Mouse (Mus musculus) layer of hippocampus, adult 2 months (tissue): ENCODE data around the gene Slc15a5. TPM values are rescaled to one million over a fixed set of nuclear protein-coding genes. Genes with fewer than 3 reads are reported as not detected.
A peak's percentile ranks its signal among the peaks of the same experiment; 100 is the strongest.

Source experiments
- DNase-seq, 2 experiments: peaks; one replicate each; pipeline ENCODE4 v3.0.0; 2022; ENCODE audit warnings: low spot score in 2 of 2
- H3K27ac ChIP-seq: fragments of 200-600 bp; 2 replicates; pipeline ENCODE4 v1.8.1; 2022
- H3K4me3 ChIP-seq: fragments of 200-600 bp; 2 replicates; pipeline ENCODE4 v1.8.1; 2022; ENCODE audit warnings: mild to moderate bottlenecking
- CTCF ChIP-seq: fragments of 200-600 bp; conservative IDR thresholded peaks from 2 replicates; pipeline ENCODE4 v1.8.1; 2022; ENCODE audit warnings: antibody characterized with exemption, mild to moderate bottlenecking, moderate library complexity
- total RNA-seq, 2 experiments: library from RNA; stranded (reverse); gene quantifications; 2 replicates each; pipeline ENCODE4 v1.2.3; 2021

Slc15a5 gene
- total RNA-seq, 2 experiments from 2014 or later, result not detected

DNA sequence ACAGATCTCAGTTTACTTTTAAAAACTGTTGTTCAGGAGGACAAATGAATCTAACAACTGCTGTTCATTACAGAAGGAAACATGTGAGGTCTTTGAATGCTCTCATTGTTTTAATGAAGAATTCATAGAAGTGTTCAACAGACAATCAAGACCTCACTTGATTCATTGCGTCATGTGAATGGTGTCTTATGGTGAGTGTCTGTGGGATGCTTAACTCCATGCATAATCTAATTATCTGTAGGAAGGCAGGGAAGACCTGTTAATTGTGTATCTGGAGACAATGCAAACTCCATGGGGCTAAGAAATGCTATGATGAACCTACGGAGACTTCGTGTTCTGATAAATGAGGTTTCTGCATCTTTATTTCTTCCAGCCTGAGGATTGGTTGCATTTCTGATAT lies 103.7 kb downstream of the Slc15a5 start:
- TF ChIP-seq CTCF, result no peak
- DNase-seq, result no peak
- Histone ChIP-seq H3K4me3 (no peak overlapping the region), H3K27ac (no peak overlapping the region)

DNA sequence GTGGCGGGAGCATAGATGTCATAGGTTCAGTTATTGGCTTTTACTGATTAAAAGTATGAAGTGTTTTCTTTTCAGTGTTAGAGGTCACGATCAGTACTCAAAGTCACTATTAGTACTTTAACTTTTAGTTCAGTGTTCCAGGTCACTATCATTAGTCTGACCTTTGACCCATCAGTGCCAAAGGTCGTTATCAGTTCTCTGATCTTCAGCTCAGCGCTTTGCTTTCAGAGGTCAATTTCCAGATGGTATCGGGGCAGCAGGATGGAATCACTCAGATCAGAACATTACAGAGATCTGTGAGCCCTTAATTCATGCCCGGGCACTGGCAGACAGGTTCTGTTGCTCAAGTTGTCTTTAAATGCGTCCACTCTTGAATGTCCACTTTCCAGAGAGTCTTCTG lies 116.0 kb downstream of the Slc15a5 start:
- no peak for TF ChIP-seq CTCF
- no peak overlapping the region for H3K27ac ChIP-seq
- no peak overlapping the region for H3K4me3 ChIP-seq
- DNase-seq, result no peak

DNA sequence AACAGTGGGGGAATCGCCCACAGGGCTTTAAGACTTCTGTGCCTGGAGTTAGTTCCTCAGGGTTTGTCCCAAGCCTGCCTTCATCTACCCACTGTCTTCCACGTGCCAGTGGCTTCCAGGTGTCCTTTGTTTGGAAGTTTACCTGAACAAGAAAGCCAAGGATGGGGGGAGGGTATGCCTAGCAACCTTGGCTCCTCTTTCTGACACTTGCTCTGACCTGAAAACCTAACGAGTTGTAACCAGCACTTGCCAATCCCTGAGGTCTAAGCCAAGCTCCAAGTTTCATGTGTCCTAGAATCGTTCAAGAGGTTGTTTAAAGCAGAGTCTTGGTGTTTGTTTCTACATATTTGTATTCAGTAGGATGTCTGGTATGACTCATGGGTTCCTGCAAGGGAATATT lies 116.9 kb downstream of the Slc15a5 start:
- Histone ChIP-seq H3K4me3 (no peak overlapping the region), H3K27ac (no peak overlapping the region)
- DNase-seq, result no peak
- TF ChIP-seq CTCF, result no peak

DNA sequence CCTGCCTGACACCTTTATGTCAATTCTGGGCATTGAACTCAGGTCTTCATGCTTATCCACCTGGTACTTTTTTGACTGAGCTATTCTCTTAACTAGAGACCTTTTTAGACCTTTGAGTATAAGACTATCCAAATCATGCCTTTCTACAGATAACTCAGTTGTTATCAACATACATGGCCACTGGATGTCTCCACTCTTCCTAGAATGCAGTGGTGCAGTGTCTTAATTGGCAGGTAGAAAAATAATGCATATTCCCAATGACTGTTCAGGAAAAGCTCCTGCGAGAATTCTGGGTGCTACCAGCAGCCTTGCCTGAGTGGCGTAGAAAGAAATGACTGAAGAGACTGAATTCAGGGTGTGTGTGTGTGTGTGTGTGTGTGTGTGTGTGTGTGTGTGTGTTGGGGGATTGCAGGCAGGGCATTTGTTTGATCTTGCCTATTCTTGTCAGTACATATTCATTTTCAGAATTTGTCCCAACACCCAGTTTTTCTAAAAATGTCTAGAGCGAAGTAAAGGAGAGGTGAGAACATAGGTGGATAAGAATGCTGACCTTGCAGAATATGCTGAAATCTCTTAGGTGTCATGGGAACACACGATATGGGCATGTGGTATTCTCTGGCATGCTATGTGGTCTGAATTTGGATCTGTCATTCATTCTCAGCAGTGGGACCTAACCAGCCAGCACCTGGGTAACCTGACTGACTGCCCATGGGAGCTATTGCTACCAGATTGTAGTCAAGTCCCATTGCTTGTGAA lies 119.5 kb downstream of the Slc15a5 start:
- peak; percentile 68 for TF ChIP-seq CTCF
- H3K27ac ChIP-seq, result no peak overlapping the region
- no peak overlapping the region for H3K4me3 ChIP-seq
- no peak for DNase-seq

DNA sequence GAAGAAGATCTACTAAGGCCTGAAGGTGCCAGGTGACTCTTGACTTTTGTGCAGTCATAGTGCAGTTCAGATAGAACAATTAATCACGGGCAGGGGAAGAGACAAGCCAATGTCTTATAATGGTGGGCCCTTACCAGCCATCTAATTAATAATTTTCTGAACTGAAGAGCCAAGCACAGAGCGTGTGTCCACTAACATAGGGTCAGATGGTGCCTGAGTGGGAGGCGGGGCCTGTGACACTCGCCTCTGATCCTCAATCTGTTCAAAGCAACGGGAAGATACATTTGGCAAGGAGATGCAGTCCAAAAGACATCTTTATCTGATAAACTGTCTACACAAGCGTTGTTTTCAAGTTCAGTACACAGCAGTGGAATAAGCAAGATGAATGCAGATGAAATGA lies 122.1 kb downstream of the Slc15a5 start:
- no peak overlapping the region for H3K4me3 ChIP-seq
- no peak for TF ChIP-seq CTCF
- no peak for DNase-seq
- no peak overlapping the region for H3K27ac ChIP-seq

DNA sequence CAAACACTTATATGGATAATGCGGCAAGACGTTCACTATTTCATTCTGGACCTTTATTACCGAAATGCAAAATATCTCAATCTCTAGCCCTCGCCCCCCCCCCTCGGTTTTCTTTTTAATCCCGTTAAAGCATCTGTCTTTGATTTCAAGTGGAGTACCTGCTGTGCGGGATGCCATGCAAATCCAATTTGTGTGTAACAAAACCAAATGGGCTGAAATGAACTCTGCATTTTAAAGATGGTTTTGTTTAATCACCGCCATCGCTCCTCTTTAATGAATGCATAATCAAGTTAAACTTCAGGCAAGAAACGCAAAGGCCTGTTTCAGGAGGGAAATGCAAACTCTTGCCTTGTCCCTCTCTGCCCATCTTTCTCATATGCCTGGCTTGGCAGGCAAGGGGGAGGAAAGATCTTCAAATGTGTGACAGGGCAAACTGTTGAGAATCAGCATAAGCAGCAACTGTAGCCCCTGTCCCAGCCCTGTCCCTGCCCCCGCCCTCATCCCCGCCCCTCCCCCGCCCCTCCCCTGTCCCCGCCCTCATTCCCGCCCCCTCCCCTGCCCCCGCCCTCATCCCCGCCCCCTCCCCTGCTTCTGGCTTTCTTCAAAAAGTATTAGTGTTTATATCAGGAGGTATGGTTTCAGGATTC lies 122.8 kb downstream of the Slc15a5 start:
- no peak for TF ChIP-seq CTCF
- Histone ChIP-seq H3K27ac (no peak overlapping the region), H3K4me3 (no peak overlapping the region)
- DNase-seq, result no peak

DNA sequence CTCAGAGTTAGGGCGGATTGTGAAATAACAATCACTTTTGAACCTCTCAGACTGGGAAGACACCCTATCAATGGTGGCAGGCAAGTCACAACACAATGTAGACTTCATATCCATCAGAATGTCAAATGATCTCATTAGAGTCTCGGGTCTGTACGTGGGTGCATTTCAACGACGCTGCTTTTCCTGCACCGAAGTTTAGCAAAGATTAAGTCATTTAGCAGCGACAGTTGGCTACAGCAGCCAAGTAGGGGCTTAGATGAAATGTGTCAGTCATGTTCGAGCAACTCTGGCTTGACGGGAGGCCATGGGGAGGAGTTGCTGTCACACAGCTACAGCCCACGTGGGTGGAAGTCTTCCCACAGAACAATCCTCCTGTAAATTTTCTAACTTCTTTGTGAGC lies 133.2 kb downstream of the Slc15a5 start:
- no peak for TF ChIP-seq CTCF
- Histone ChIP-seq H3K4me3 (no peak overlapping the region), H3K27ac (no peak overlapping the region)
- DNase-seq, result no peak

DNA sequence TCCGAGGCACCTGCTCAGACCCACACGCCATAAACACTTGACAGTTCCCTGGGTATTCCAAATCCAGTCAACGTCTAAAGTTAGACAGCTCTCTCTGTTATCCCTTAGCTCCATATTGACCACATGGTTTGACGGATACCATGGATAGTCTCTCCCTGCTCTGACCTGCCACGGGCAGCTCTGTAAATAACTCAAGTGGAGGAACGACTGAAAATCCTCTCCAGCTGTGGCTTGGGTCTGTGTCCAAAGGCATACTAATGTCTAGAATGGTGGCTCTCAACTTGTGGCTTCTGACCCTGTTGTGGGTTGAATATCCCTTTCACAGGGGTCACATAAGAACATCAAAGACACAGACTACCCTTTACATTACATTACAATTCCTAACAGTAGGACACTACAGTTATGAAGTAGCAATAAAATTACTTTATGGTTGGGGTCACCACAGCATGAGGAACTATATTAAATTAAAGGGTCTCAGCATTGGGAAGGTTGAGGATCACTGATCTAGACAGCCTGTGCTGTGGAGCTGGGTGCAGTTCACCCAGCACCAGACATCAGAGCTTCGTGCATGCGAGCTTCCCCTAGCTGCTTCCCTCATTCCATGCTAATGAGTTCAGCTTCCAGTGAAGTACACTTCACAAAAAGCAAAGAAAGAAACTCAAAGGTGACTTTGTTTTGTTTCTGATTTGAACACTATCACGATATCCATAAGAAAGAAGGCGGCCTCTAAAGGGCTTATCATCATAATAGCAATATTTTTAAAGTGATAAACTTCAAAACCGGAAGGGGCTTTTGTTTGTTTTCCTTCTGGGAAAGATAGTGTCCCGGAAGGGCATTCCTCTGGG lies 139.1 kb downstream of the Slc15a5 start:
- Histone ChIP-seq H3K27ac (no peak overlapping the region), H3K4me3 (no peak overlapping the region)
- no peak for DNase-seq
- TF ChIP-seq CTCF, result no peak

DNA sequence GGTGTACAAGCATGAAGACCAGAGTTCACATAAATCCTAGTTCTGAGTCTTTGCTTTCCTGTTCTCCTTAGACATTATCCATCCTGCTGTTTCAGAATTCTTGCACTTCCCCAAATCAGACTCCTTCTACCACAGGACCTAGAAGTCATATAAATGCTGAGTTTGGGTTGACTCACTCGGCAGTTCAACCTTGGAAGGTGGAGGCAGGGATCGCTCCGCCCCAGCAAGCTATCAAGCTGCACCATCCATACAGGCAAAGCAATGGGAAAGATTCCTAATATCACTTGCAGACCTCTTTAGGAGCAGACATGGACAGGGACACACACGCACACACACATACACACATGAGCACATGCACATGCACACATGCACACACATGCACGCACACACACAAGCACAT lies 142.2 kb downstream of the Slc15a5 start:
- no peak overlapping the region for H3K4me3 ChIP-seq
- no peak for DNase-seq

DNA sequence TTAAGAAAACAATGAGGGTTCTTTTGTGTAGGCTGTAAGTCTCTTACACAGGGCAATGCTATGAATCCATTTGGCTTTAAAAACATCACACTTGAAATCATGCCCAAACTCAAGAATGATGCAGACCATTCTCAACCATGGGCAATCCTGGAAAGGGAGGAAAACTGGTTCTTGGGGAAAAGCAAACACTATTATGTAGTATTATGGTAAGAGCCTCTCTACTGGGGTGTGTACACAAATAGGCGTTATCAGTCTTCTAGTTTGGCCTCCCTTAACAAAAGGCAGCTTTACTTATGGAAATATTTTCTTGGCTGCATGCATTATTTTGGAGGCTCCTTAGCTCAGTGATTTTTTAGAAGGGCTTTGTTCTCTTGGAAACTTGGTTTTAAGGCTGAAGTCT lies 143.4 kb downstream of the Slc15a5 start:
- no peak overlapping the region for H3K4me3 ChIP-seq
- peak overlapping the region; percentile 68; the same call in 1 of the 2 replicates for H3K27ac ChIP-seq
- TF ChIP-seq CTCF, result no peak
- no peak for DNase-seq

More for the DNA sequence above, 142.2 kb downstream of the Slc15a5 start:
- H3K27ac ChIP-seq, result no peak overlapping the region
- TF ChIP-seq CTCF, result no peak

DNA sequence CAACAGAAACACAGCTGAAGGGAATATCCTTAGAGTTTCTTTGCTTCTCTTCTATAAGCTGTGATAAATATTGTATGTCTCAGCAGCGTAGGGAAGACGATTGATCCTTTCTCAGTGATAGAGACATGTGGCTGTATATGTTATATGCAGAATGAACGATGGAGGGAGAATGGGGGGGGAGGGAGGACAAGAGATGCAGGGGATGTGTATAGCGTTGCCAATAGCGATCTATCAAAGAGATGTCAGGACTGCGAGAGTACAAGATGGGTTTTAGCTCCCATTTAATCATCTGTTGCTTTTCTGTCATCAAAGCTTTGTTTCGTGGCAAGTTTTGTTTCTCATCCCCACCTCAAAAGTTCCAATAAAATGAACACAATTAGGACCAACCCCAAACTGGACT lies 143.9 kb downstream of the Slc15a5 start:
- TF ChIP-seq CTCF, result no peak
- Histone ChIP-seq H3K4me3 (no peak overlapping the region), H3K27ac (peak overlapping the region; percentile 68)
- DNase-seq, result no peak

DNA sequence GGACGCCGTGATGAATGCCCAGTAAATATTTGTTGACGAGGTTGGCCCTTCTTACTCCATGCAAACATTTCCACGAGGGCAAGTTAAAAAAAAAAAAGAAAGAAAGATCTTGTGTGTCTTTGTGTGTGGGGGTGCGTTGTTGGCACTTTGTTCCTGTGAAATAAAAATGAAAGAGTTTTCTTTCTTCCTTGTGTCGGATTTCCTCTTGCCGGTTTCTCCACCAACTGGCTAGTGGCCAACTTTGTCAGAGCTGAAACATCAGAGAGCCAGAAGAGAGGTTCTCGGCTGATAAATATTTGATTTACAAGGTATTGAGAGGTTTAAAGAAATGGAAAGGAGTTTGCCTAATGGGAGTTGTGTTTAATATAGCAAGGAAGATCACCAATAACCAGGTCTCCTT lies 144.4 kb downstream of the Slc15a5 start:
- H3K27ac ChIP-seq, result peak overlapping the region; percentile 68
- peak overlapping the region; percentile 19; the same call in 1 of the 2 replicates for H3K4me3 ChIP-seq
- peak; percentile 23 to 46 for DNase-seq
- no peak for TF ChIP-seq CTCF
